Mouse (Mus musculus) spleen, postnatal 36 days (tissue): ENCODE measurements around the gene Ccdc88c.

Experiments used
- DNase-seq, 2 experiments: peaks; one replicate each; pipeline ENCODE4 v3.0.0; 2022; ENCODE audit warnings: low spot score in 2 of 2, mixed read lengths in 1 of 2

Ccdc88c gene

GRCm38 (mm10) chr12:100934796-100935195 is 94.1 kb downstream of the Ccdc88c start:
- DNase-seq = no peak

- no peak for DNase-seq
Observed at GRCm38 (mm10) chr12:100931653-100932052, 97.2 kb downstream of the Ccdc88c start.

GRCm38 (mm10) chr12:100928286-100928685 is 100.6 kb downstream of the Ccdc88c start:
- peak; percentile 36 to 42 for DNase-seq

- DNase-seq = peak; percentile 45 to 66
Observed at GRCm38 (mm10) chr12:100925644-100926619, 102.9 kb downstream of the Ccdc88c start.

GRCm38 (mm10) chr12:100924646-100925339 is 104.1 kb downstream of the Ccdc88c start:
- DNase-seq = no peak

- no peak for DNase-seq
Observed at GRCm38 (mm10) chr12:100910731-100911130, 118.1 kb downstream of the Ccdc88c start.

GRCm38 (mm10) chr12:100909765-100910164 is 119.1 kb downstream of the Ccdc88c start:
- DNase-seq = no peak

- DNase-seq = no peak
Observed at GRCm38 (mm10) chr12:100908298-100909034, 120.4 kb downstream of the Ccdc88c start.

GRCm38 (mm10) chr12:100907598-100908297 is 121.1 kb downstream of the Ccdc88c start, which contains the start of gene Gpr68:
Gpr68 (minus strand) TSS chr12:100908198.
- DNase-seq = no peak

GRCm38 (mm10) chr12:100906861-100907260 is 122.0 kb downstream of the Ccdc88c start:
- no peak for DNase-seq

- peak; percentile 48 to 65 for DNase-seq
Observed at GRCm38 (mm10) chr12:100903761-100904160, 125.1 kb downstream of the Ccdc88c start.

- no peak for DNase-seq
Observed at GRCm38 (mm10) chr12:100901386-100901785, 127.5 kb downstream of the Ccdc88c start.

- no peak for DNase-seq
Observed at GRCm38 (mm10) chr12:100900901-100901300, 128.0 kb downstream of the Ccdc88c start.

GRCm38 (mm10) chr12:100899111-100899640 is 129.7 kb downstream of the Ccdc88c start:
- DNase-seq = peak in 1 of 2 experiments; percentile 16

GRCm38 (mm10) chr12:100897736-100898650 is 130.9 kb downstream of the Ccdc88c start:
- no peak for DNase-seq

GRCm38 (mm10) chr12:100896661-100897060 is 132.2 kb downstream of the Ccdc88c start:
- no peak for DNase-seq

- DNase-seq = peak in 1 of 2 experiments; percentile 42
Observed at GRCm38 (mm10) chr12:100895504-100895903, 133.4 kb downstream of the Ccdc88c start.

GRCm38 (mm10) chr12:100890548-100890947 is 138.3 kb downstream of the Ccdc88c start:
- no peak for DNase-seq

- DNase-seq = peak; percentile 39 to 41
Observed at GRCm38 (mm10) chr12:100887801-100888258, 141.0 kb downstream of the Ccdc88c start.

GRCm38 (mm10) chr12:100886877-100887276 is 142.0 kb downstream of the Ccdc88c start:
- DNase-seq = no peak
